Mouse (Mus musculus) bone marrow macrophage, adult 2 months (primary cell): ENCODE data around the gene Atox1.

Experiments used
- CTCF ChIP-seq: IDR thresholded peaks from 2 replicates; pipeline ENCODE4 v1.5.1; 2012; ENCODE audit warnings: low read depth, mild to moderate bottlenecking, low read length, moderate library complexity
- POLR2A ChIP-seq: IDR thresholded peaks from 2 replicates; pipeline ENCODE4 v1.6.1; 2012; ENCODE audit warnings: mild to moderate bottlenecking, low read depth, low read length, borderline replicate concordance

DNA sequence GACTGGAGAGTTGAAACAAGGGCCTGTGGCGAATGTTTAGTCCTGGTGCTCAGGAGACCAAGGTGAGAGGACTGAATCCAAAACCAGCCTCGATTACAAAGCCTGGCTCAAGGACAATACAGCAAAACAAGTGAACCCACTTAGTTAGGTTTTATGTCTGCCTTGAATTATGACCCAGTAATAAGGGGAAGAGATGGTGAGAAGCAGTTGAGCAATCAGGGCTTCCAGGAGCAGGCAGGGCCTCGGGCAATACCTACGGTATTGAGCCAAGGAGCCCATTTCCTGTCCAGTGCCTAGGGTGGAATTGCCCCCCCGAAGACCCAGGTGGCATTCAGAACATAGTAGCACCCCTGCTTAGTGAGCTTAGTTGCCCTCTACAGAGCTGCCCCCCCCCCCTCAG is 41.8 kb upstream of the Atox1 start:
- TF ChIP-seq CTCF (no peak), POLR2A (no peak)
